In genomic region chr19:16258766-16259355, GRCm38 (mm10) we compare ENCODE assay signal across 12 mouse cellular contexts.
DNase-seq lines count a peak whose midpoint lies in the region.
"Had no signal": no experiment of that assay in that cellular context is flagged by ENCODE, and none has a peak within 500 bp of the region (broad histone marks: within the 10 kb centered on the region; RNA-seq: fewer than 3 reads in every experiment).

No protein-coding gene starts in this region.

- DNase-seq in heart, adult 9 months (ENCODE audit: low spot score in 2 of 2) = peak; percentile 34 to 40
- DNase-seq in heart, postnatal 4 days = no peak
- peak; percentile 24 for DNase-seq in ES-CJ7 (ENCODE audit: low read depth, low spot score)
- peak; percentile 74 for DNase-seq in fat pad, adult 2 months (ENCODE audit: extremely low read depth, low read depth, low spot score)
- DNase-seq in lung, postnatal 10 days = peak; percentile 51
- DNase-seq in cerebellum, postnatal 36 days = no peak
- no peak for DNase-seq in testis, postnatal 10 days (ENCODE audit: low spot score)
- DNase-seq in T-cell, adult 2 months (ENCODE audit: low spot score) = no peak
- DNase-seq: adrenal gland, postnatal 10 days; cerebellum, postnatal 25 days; gastrocnemius, postnatal 10 days; thymus, postnatal 14 days had no signal

Comparison
In these comparisons a context has a peak if more than half of its experiments do, and no peak if none do; other contexts are left out.
1. DNase-seq: peak in heart, adult 9 months (2 of 2), ES-CJ7 (single experiment), fat pad, adult 2 months (single experiment) and lung, postnatal 10 days (single experiment); none in heart, postnatal 4 days (single experiment), cerebellum, postnatal 36 days (0 of 2), testis, postnatal 10 days (single experiment) and T-cell, adult 2 months (single experiment).